Comparison of ENCODE assay signal across 16 mouse cellular contexts in the genomic region with DNA sequence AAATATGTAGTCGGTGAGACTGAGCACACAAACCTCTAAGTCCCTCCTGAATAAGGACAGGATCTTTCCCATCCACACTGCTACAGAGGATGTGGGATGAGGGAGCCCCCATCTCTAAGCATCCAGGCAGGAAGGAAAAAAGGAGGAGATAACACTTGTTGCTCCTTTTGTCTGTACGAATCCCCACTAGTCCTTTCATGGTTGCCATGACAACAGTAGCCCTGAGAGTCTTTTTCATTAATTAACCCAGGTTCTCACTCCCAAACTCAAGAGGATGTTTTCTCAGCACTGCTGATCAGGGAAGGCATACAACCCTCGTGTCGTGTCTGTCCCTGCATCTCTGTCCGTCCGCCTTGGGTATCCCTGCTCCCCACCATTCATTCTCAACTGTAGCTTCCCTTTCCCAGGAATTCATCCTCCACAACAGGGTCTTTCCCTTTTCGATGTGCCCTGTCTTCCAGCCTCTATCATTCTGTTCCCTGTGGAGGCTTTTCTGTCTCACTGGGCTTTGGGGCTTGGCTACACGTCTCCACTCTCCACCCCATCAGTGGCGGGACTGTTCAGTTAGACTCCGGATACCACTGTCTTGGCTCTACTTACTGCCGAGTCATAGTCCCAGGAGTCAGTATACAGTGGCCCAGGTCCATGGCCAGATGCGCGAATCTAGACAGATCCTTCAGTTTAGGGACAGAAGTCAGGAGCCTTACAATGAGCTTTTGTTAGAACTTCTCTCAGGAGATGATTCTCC.
DNase-seq lines count a peak whose midpoint lies in the region; ATAC-seq and TF ChIP-seq lines count a peak whose summit lies in the region.
"Had no signal": no experiment of that assay in that cellular context is flagged by ENCODE, and none has a peak within 500 bp of the region (broad histone marks: within the 10 kb centered on the region; RNA-seq: fewer than 3 reads in every experiment).

No protein-coding gene starts in this region.

- no peaks in the 10 kb centered on the region for H3K36me3 ChIP-seq in forebrain, embryonic 14.5 days (ENCODE audit: control insufficient read depth, insufficient read depth, low read length)
- no peaks in the 10 kb centered on the region for H3K36me3 ChIP-seq in forebrain, embryonic 16.5 days (ENCODE audit: control insufficient read depth, insufficient read depth)
- no peaks in the 10 kb centered on the region for H3K36me3 ChIP-seq in midbrain, embryonic 12.5 days
- H3K36me3 ChIP-seq: heart, embryonic 15.5 days had no signal

- 32% methylated on average over 13 of the region's 13 CpGs for WGBS in forebrain, embryonic 14.5 days
- 32% methylated on average over 13 of the region's 13 CpGs for WGBS in forebrain, embryonic 16.5 days
- WGBS in midbrain, embryonic 12.5 days = 35% methylated on average over 13 of the region's 13 CpGs

- no peak overlapping the region for H3K9ac ChIP-seq in forebrain, embryonic 14.5 days (ENCODE audit: low read length)
- H3K9ac ChIP-seq in forebrain, embryonic 16.5 days (replicated peaks; ENCODE audit: low read depth, low read length) = no peak overlapping the region
- H3K9ac ChIP-seq in midbrain, embryonic 12.5 days (replicated peaks) = no peak overlapping the region
- H3K9ac ChIP-seq: heart, embryonic 15.5 days had no signal

- no peak overlapping the region for H3K27ac ChIP-seq in forebrain, embryonic 14.5 days (ENCODE audit: low read depth, low read length)
- H3K27ac ChIP-seq in forebrain, embryonic 16.5 days (ENCODE audit: low read length) = no peak overlapping the region
- no peak overlapping the region for H3K27ac ChIP-seq in midbrain, embryonic 12.5 days (replicated peaks)
- H3K27ac ChIP-seq in layer of hippocampus, adult 2 months = no peak overlapping the region
- H3K27ac ChIP-seq: heart, embryonic 15.5 days had no signal

- no peak for TF ChIP-seq CTCF in layer of hippocampus, adult 2 months (conservative IDR thresholded peaks at IDR 0.05)

- 0 out of 2 replicates have a peak, but pooled peaks cover 4% of the 10 kb centered on the region for H3K27me3 ChIP-seq in forebrain, embryonic 14.5 days (replicated peaks; ENCODE audit: control insufficient read depth, insufficient read depth, low read length)
- H3K27me3 ChIP-seq in forebrain, embryonic 16.5 days (replicated peaks; ENCODE audit: control insufficient read depth, insufficient read depth, low read length) = peaks cover 6% of the 10 kb centered on the region
- 0 out of 2 replicates have a peak, but pooled peaks cover 3% of the 10 kb centered on the region for H3K27me3 ChIP-seq in midbrain, embryonic 12.5 days
- H3K27me3 ChIP-seq: heart, embryonic 15.5 days had no signal

- peak; percentile 71 for DNase-seq in forebrain, embryonic 14.5 days (ENCODE audit: low spot score)
- peak; percentile 35 for DNase-seq in 3T3-L1 (ENCODE audit: low read depth, low spot score)
- no peak for DNase-seq in natural killer cell, adult 2 months (ENCODE audit: low spot score in 2 of 2)
- DNase-seq in layer of hippocampus, adult 2 months (ENCODE audit: low spot score in 2 of 2) = no peak
- DNase-seq: adrenal gland, adult 2 months; cerebellum, postnatal 25 days; gastrocnemius, postnatal 10 days; kidney, adult 9 months; thymus, postnatal 25 days had no signal

- no peaks in the 10 kb centered on the region; the same call in 1 of the 2 replicates for H3K9me3 ChIP-seq in forebrain, embryonic 14.5 days (replicated peaks; ENCODE audit: control insufficient read depth, low read length)
- H3K9me3 ChIP-seq in forebrain, embryonic 16.5 days (ENCODE audit: control insufficient read depth, low read length) = no peaks in the 10 kb centered on the region; the same call in 1 of the 2 replicates
- no peaks in the 10 kb centered on the region for H3K9me3 ChIP-seq in midbrain, embryonic 12.5 days
- H3K9me3 ChIP-seq: heart, embryonic 15.5 days had no signal

- H3K4me2 ChIP-seq in forebrain, embryonic 14.5 days (ENCODE audit: low read length) = no peak overlapping the region
- no peak overlapping the region for H3K4me2 ChIP-seq in forebrain, embryonic 16.5 days (ENCODE audit: low read length)
- 0 out of 2 replicates have a peak overlapping the region, but pooled peaks have one; percentile 10 for H3K4me2 ChIP-seq in midbrain, embryonic 12.5 days (replicated peaks)
- H3K4me2 ChIP-seq: heart, embryonic 15.5 days; liver, embryonic 11.5 days had no signal

- no peak overlapping the region for H3K4me3 ChIP-seq in forebrain, embryonic 14.5 days (ENCODE audit: low read depth, low read length)
- no peak overlapping the region for H3K4me3 ChIP-seq in forebrain, embryonic 16.5 days (replicated peaks; ENCODE audit: low read length)
- no peak overlapping the region for H3K4me3 ChIP-seq in midbrain, embryonic 12.5 days
- no peak overlapping the region for H3K4me3 ChIP-seq in layer of hippocampus, adult 2 months
- H3K4me3 ChIP-seq: heart, embryonic 15.5 days had no signal

- H3K4me1 ChIP-seq in forebrain, embryonic 14.5 days (ENCODE audit: control insufficient read depth, insufficient read depth, low read length) = peaks cover 12% of the 10 kb centered on the region
- H3K4me1 ChIP-seq in forebrain, embryonic 16.5 days (replicated peaks; ENCODE audit: control insufficient read depth, insufficient read depth, low read length) = peaks cover 20% of the 10 kb centered on the region
- peaks cover 19% of the 10 kb centered on the region for H3K4me1 ChIP-seq in midbrain, embryonic 12.5 days
- H3K4me1 ChIP-seq: heart, embryonic 15.5 days had no signal

- no peak for ATAC-seq in forebrain, embryonic 14.5 days
- ATAC-seq in forebrain, embryonic 16.5 days = no peak
- peak; percentile 58; the same call in 1 of the 2 replicates for ATAC-seq in common myeloid progenitor, adult 5-6 weeks (replicated peaks; ENCODE audit: low read depth, poor library complexity, severe bottlenecking)
- ATAC-seq in midbrain, embryonic 12.5 days (ENCODE audit: low FRiP score, low read depth) = no peak
- no peak for ATAC-seq in monocyte, adult 5-6 weeks (replicated peaks; ENCODE audit: insufficient number of reproducible peaks, low FRiP score, low TSS enrichment, poor library complexity, severe bottlenecking)
- ATAC-seq: lung, postnatal 0 days had no signal

Comparison
In these comparisons a context has a peak if more than half of its experiments do, and no peak if none do; other contexts are left out.
1. DNase-seq: peak in forebrain, embryonic 14.5 days (single experiment) and 3T3-L1 (single experiment); none in natural killer cell, adult 2 months (0 of 2) and layer of hippocampus, adult 2 months (0 of 2).